Mouse (Mus musculus): ENCODE results near the gene Sorbs2.

The Sorbs2 gene

DNA sequence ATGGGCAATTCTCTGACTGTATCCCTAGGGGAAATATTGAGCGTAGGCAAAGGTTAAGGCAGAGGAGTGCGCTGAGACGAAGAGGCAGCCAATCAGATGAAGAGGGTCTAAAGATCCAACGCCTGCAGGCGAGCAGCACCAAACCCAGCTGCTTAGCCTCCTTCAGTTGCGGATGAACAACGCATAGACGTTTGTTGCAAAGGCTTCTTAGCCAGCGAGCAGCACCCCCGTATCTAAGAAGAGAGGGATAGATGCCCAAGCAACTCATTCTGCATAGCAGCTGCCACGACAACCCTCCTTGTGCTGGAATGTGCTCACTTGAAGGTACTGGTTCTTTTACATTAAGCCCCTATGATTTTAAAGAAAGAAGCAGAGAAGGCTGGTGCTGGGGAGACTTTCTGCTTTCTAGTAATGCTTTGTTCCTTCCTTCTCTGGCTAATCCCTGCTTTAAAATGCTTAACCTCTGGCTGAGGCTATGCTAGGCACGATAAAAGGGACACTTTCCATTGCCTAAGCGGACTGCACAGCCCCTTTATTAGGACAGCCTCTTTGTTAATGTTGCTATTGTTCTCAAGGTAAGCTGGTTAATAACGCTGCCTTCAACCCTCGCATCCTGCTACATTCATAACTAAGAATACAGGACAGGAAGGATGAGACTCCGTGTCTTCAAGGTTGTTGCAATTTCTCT lies at the start of gene Sorbs2:
Sorbs2 (plus strand) TSS at position 155 of the 688 bp plus-strand sequence.
- DNase-seq: no peak

DNA sequence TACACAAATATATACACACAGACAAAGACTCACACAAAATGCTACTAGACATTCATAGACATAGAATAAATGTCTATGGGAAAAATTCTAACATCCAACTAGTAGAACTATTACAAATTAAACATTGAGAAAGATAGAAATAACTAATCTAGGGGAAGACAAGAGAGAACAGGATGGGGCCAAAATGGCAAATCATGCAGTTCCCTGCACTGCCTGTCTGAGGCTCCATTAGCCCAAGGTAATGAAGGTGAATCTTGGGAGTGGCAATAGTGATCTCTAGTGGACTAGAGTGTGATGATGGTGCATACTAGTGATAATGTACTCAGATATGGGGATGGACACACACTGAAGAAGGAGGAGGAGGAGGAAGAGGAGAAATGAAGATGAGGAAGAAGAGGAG lies 49.7 kb upstream of the Sorbs2 start:
- DNase-seq: no peak

- no peak for DNase-seq
These were observed 38.6 kb upstream of the Sorbs2 start for GRCm38 (mm10) chr8:45469006-45469405.

DNA sequence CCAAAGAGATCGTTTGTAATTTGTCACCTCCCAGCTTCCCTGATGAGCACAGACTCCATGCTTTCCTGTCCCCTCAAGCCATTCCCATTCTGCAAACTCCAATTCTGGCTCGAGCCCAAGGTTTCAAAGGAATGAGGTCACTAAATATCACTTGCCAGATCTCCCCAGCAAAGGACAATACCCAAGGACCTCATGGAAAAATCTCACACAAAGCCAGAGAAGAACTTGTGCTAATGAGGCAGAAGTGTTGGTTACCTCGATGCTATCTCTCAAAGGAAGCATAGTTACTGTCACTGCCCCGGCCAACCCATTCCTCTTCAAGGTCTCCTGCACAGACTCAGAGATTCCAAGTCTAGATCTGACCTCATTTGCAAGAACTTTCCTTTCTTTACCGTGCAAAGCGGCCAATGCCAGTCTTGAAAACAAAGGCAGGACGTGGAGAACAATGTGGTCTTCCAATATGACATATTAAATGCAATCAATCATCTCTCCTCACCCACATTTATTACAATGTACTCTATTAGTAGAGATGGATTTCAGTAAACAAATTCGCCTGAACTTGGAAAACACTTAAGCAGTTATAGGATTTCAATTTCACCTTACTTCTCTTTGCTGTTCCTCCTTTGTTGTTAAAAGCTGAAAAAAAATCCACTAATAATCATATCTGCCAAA lies 37.9 kb upstream of the Sorbs2 start:
- no peak for DNase-seq

- no peak for DNase-seq
These were observed 26.7 kb upstream of the Sorbs2 start for GRCm38 (mm10) chr8:45480886-45481285.

DNA sequence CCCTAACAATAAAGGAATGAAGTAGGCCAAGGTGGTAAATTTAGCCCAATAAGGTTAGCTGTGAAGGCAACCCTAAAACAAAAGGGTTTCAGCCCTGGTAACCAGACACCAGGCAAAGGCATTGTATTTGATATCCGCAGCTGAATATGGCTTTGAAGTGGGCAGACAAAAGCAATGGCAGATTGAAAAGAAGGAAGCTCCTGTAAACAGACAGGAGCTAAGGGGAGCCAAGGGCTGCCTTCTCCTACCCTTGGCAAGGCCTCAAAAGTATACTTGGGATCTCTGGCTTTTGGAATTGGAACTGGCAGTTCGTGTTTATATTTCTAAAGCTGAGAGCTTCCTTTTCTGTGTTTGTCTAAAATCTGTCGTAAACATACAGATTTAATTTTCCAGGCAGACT lies 21.3 kb upstream of the Sorbs2 start:
- DNase-seq: no peak

GRCm38 (mm10) chr8:45503971-45504370 lies 3.6 kb upstream of the Sorbs2 start:
- DNase-seq: no peak

DNA sequence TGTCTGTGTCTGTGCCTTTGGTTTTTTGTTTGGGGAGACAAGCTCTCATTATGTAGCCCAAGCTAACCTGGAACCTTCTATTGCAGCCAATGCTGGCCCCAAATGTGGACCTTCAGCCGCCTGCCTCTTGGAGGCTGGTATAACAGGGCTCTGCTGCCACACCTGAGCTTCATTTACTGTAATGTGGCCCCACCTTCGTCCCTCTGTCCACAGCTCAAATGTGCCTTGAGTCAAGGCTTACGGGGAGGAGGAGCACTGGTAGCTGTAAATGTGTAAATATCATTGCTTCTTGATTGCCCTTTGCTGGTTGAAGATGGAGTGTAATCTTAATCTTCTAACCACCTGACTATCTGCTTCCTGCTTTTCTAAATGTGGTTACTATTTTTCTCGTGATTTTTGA lies 1.2 kb upstream of the Sorbs2 start:
- DNase-seq: no peak

- no peak for DNase-seq
These were observed 333 bp upstream of the Sorbs2 start for GRCm38 (mm10) chr8:45507277-45507633.

DNA sequence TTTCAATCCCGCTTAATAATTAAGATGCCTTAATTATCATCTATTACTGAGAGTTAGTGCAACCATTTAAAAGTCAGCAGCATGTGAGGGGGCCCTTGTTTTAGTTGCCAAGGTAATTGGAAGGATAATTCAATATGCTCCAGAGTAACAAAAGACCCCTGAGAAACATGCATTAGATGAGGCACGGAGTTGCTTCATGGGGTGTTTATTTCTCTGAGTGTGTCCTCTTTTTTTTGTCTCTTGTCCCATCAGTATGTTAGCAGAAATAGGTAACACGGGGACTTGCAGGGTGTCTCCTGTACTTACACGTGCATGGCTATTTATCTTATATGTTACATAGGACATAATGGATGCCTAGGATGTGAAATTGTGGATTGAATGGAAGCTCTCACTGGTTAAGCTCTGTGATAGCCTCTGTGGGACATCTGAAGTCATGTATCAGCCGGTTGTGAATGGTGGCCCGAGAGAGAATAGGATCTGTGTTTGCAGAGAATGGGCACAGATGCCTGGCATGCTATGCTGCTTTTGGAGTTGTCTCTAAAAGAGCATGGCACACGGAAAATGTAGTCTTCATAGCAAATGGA lies 1.0 kb downstream of the Sorbs2 start:
- DNase-seq: no peak

- no peak for DNase-seq
These were observed 4.8 kb downstream of the Sorbs2 start for GRCm38 (mm10) chr8:45512369-45512768.

- no peak for DNase-seq
These were observed 14.0 kb downstream of the Sorbs2 start for GRCm38 (mm10) chr8:45521595-45521994.

DNA sequence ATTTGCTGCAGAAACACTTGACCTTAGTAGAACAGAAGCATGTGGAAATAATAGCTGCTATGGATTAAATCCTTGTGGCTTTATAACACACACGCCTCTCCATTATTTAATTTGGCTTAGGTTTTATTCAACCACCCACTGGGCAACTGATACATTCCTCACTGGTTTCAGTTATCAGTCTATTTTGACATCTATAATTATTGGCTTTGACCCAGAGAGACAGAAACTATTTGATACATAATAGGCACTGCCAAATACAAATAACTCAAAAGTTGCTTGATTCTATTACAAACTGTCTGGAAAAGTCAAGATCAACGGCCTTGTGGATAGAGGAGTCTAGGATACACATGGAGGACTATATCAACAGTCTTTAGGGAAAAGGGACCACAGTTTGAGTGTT lies 20.1 kb downstream of the Sorbs2 start:
- no peak for DNase-seq

- DNase-seq: no peak
These were observed 21.3 kb downstream of the Sorbs2 start for GRCm38 (mm10) chr8:45528890-45529289.

GRCm38 (mm10) chr8:45536578-45536977 lies 29.0 kb downstream of the Sorbs2 start:
- DNase-seq: no peak

- no peak for DNase-seq
These were observed 32.9 kb downstream of the Sorbs2 start for GRCm38 (mm10) chr8:45540513-45540912.

DNA sequence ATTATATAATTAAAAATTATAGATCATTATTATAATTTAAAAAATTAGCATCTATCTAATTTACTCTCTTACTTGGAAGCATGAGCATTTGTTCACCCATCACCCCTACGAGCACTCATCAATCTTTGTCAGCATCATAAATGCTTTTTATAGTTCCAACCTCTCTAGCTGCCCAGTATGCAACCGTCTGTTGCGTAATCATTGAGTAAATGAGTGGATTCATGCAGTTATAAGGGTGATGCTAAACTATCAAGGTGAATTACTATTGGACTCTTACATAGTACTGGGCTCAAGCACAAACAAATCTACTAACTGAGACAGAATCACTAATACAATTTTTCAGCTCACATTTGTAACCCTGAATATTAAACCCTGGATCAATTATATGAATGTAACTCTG lies 44.6 kb downstream of the Sorbs2 start:
- DNase-seq: no peak

GRCm38 (mm10) chr8:45554627-45555026 lies 47.0 kb downstream of the Sorbs2 start:
- DNase-seq: no peak

DNA sequence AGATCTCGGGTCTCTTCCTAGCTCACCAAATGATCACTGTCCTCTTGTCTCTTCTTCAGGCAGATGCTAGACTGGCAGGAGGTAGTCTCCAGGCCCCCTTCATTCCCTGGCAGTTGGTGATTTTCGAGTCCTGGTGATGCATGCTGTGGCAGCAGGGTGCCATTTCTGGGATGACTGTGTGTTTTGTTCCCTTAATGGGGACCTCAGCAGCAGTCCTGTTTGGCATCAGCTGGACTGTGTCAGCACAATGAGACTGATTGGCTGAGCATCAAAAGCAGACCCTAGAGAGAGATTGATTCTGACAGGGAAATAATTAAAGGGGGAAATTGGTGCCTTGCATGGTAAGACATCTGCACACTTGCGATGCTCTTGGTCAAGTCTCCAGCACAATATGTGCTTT lies 50.3 kb downstream of the Sorbs2 start:
- DNase-seq: no peak

- DNase-seq: no peak
These were observed 50.8 kb downstream of the Sorbs2 start for GRCm38 (mm10) chr8:45558426-45558825.

GRCm38 (mm10) chr8:45559176-45559820 lies 51.7 kb downstream of the Sorbs2 start:
- no peak for DNase-seq

DNA sequence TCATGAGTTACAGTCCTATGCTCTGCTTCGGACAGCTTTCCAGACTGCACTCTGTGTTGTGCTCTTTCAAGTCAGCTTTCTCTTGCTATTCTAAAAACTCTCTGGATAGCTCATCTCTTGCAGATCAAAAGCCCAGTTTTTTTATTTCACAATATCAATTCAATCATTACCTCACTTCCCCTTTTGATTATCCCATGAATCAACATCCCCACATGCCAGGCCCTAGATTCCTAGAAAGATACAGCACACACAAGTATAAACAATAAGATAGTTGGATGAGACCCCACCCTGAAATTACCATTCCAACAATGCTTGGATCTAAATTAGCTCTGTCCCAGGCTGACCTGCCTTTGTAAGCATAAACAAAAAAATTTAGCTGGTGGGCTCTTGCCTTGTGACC lies 57.6 kb downstream of the Sorbs2 start:
- no peak for DNase-seq

GRCm38 (mm10) chr8:45570117-45570516 lies 62.5 kb downstream of the Sorbs2 start:
- DNase-seq: no peak
